Mouse (Mus musculus) right cerebral cortex, postnatal 25 days (tissue): ENCODE results near the gene Fkbp2.

Experiments
- DNase-seq: peaks from one replicate; pipeline ENCODE4 v3.0.0; 2022

Fkbp2 gene

GRCm38 (mm10) chr19:6990712-6991111 is 10.4 kb upstream of the Fkbp2 start:
- no peak for DNase-seq

- no peak for DNase-seq
Observed at GRCm38 (mm10) chr19:6989251-6989650, 8.9 kb upstream of the Fkbp2 start.

- DNase-seq = no peak
Observed at GRCm38 (mm10) chr19:6987904-6988285, 7.6 kb upstream of the Fkbp2 start.

GRCm38 (mm10) chr19:6987061-6987903 is 7.0 kb upstream of the Fkbp2 start, which contains the start of gene Vegfb:
Gene Vegfb (minus strand): TSS chr19:6987651.
- DNase-seq = peak; percentile 70

GRCm38 (mm10) chr19:6985951-6986708 is 5.8 kb upstream of the Fkbp2 start:
- DNase-seq = no peak

GRCm38 (mm10) chr19:6985300-6985699 is 5.0 kb upstream of the Fkbp2 start:
- DNase-seq = no peak

- no peak for DNase-seq
Observed at GRCm38 (mm10) chr19:6983621-6984020, 3.3 kb upstream of the Fkbp2 start.

GRCm38 (mm10) chr19:6981465-6981864 is 1.2 kb upstream of the Fkbp2 start:
- DNase-seq = no peak

- peak; percentile 99 for DNase-seq
Observed at GRCm38 (mm10) chr19:6979486-6980380, 568 bp downstream of the Fkbp2 start.

- no peak for DNase-seq
Observed at GRCm38 (mm10) chr19:6979001-6979479, 1.3 kb downstream of the Fkbp2 start.

- DNase-seq = no peak
Observed at GRCm38 (mm10) chr19:6978639-6978974, 1.7 kb downstream of the Fkbp2 start.

- no peak for DNase-seq
Observed at GRCm38 (mm10) chr19:6977759-6978638, 2.3 kb downstream of the Fkbp2 start.

- DNase-seq = peak; percentile 52
Observed at GRCm38 (mm10) chr19:6975537-6976521, 4.5 kb downstream of the Fkbp2 start, which contains the start of gene Plcb3. Gene Plcb3 (minus strand): TSS chr19:6976470.

- DNase-seq = peak; percentile 84
Observed at GRCm38 (mm10) chr19:6974211-6975205, 5.8 kb downstream of the Fkbp2 start, which contains the start of gene Ppp1r14b. Gene Ppp1r14b (plus strand): TSS chr19:6974968.

- DNase-seq = no peak
Observed at GRCm38 (mm10) chr19:6973581-6974190, 6.6 kb downstream of the Fkbp2 start.

- DNase-seq = no peak
Observed at GRCm38 (mm10) chr19:6972247-6972917, 7.9 kb downstream of the Fkbp2 start.

- no peak for DNase-seq
Observed at GRCm38 (mm10) chr19:6971644-6972043, 8.7 kb downstream of the Fkbp2 start.

- DNase-seq = no peak
Observed at GRCm38 (mm10) chr19:6970460-6971085, 9.7 kb downstream of the Fkbp2 start.
